Mouse (Mus musculus) lung, adult 2 months (tissue): ENCODE data around the gene Cyp21a1.

Experiments used
- CTCF ChIP-seq: fragments of 200-500 bp; IDR thresholded peaks from 2 replicates; pipeline ENCODE4 v1.5.1; 2011; ENCODE audit warnings: mild to moderate bottlenecking, low read length, control low read depth; ENCODE audit not compliant: insufficient read depth
- POLR2A ChIP-seq: fragments of 200-500 bp; IDR thresholded peaks from 2 replicates; pipeline ENCODE4 v1.6.1; 2011; ENCODE audit warnings: low read depth, mild to moderate bottlenecking, control low read depth, low read length, borderline replicate concordance; ENCODE audit errors: extremely low read depth

- TF ChIP-seq POLR2A (no peak), CTCF (no peak)
Observed at GRCm38 (mm10) chr17:34804871-34805562, 656 bp upstream of the Cyp21a1 start.
